Comparison of ENCODE assay signal across 7 mouse cellular contexts in genomic region chr3:94811628-94812027, GRCm38 (mm10). TPM values are rescaled to one million over a fixed set of nuclear protein-coding genes. Genes with fewer than 3 reads are reported as not detected.
DNase-seq lines count a peak whose midpoint lies in the region; ATAC-seq and TF ChIP-seq lines count a peak whose summit lies in the region.

No protein-coding gene starts in this region.

- no peaks in the 10 kb centered on the region for H3K27me3 ChIP-seq in midbrain, embryonic 14.5 days (ENCODE audit: control insufficient read depth, insufficient read depth, low read length)
- H3K27me3 ChIP-seq in midbrain, embryonic 10.5 days (ENCODE audit: low read depth, poor library complexity, severe bottlenecking), result no peaks in the 10 kb centered on the region
- no peaks in the 10 kb centered on the region for H3K27me3 ChIP-seq in heart, postnatal 0 days (ENCODE audit: control insufficient read depth, insufficient read depth, low read length)
- no peaks in the 10 kb centered on the region for H3K27me3 ChIP-seq in liver, embryonic 15.5 days

- no peak overlapping the region for H3K4me2 ChIP-seq in midbrain, embryonic 14.5 days (ENCODE audit: low read length)
- H3K4me2 ChIP-seq in heart, postnatal 0 days (ENCODE audit: low read depth, low read length), result peak overlapping the region; percentile 29
- H3K4me2 ChIP-seq in liver, embryonic 15.5 days, result 0 out of 2 replicates have a peak overlapping the region, but pooled peaks have one; percentile 5

- H3K9ac ChIP-seq in midbrain, embryonic 14.5 days (replicated peaks; ENCODE audit: low read length), result no peak overlapping the region
- H3K9ac ChIP-seq in heart, postnatal 0 days (replicated peaks; ENCODE audit: low read depth, low read length), result no peak overlapping the region
- H3K9ac ChIP-seq in liver, embryonic 15.5 days, result no peak overlapping the region

- H3K36me3 ChIP-seq in midbrain, embryonic 14.5 days (ENCODE audit: control insufficient read depth, insufficient read depth, low read length), result no peaks in the 10 kb centered on the region
- no peaks in the 10 kb centered on the region for H3K36me3 ChIP-seq in midbrain, embryonic 10.5 days
- H3K36me3 ChIP-seq in heart, postnatal 0 days (replicated peaks; ENCODE audit: control insufficient read depth, insufficient read depth, low read length), result no peaks in the 10 kb centered on the region
- H3K36me3 ChIP-seq in liver, embryonic 15.5 days (replicated peaks), result no peaks in the 10 kb centered on the region

- no peaks in the 10 kb centered on the region for H3K4me1 ChIP-seq in midbrain, embryonic 14.5 days (ENCODE audit: control insufficient read depth, insufficient read depth, low read length)
- no peaks in the 10 kb centered on the region for H3K4me1 ChIP-seq in midbrain, embryonic 10.5 days
- peaks cover 4% of the 10 kb centered on the region; the same call in 1 of the 2 replicates for H3K4me1 ChIP-seq in heart, postnatal 0 days (ENCODE audit: control insufficient read depth, insufficient read depth)
- 0 out of 2 replicates have a peak, but pooled peaks cover 9% of the 10 kb centered on the region for H3K4me1 ChIP-seq in liver, embryonic 15.5 days (replicated peaks)

- no peaks in the 10 kb centered on the region for H3K9me3 ChIP-seq in midbrain, embryonic 14.5 days (ENCODE audit: control insufficient read depth, low read length)
- H3K9me3 ChIP-seq in midbrain, embryonic 10.5 days (replicated peaks), result no peaks in the 10 kb centered on the region
- no peaks in the 10 kb centered on the region for H3K9me3 ChIP-seq in heart, postnatal 0 days (replicated peaks; ENCODE audit: control insufficient read depth, low read length)
- no peaks in the 10 kb centered on the region for H3K9me3 ChIP-seq in liver, embryonic 15.5 days (replicated peaks)

- WGBS in midbrain, embryonic 14.5 days, result 17% methylated on average over 4 of the region's 4 CpGs
- WGBS in midbrain, embryonic 10.5 days, result 17% methylated on average over 4 of the region's 4 CpGs
- 12% methylated on average over 4 of the region's 4 CpGs for WGBS in heart, postnatal 0 days
- WGBS in liver, embryonic 15.5 days (ENCODE audit: insufficient replicate concordance), result 13% methylated on average over 4 of the region's 4 CpGs

- ATAC-seq in midbrain, embryonic 14.5 days (ENCODE audit: low FRiP score, low TSS enrichment), result no peak
- peak; percentile 49; the same call in 1 of the 2 replicates for ATAC-seq in heart, postnatal 0 days (ENCODE audit: insufficient read depth, low read depth)
- no peak; the same call in 1 of the 2 replicates for ATAC-seq in liver, embryonic 15.5 days (ENCODE audit: insufficient read depth)

- no peak for TF ChIP-seq EP300 in heart, postnatal 0 days (IDR thresholded peaks at IDR 0.05; ENCODE audit: low read depth)

- H3K4me3 ChIP-seq in midbrain, embryonic 14.5 days (replicated peaks; ENCODE audit: low read depth, low read length), result no peak overlapping the region
- no peak overlapping the region for H3K4me3 ChIP-seq in midbrain, embryonic 10.5 days
- no peak overlapping the region for H3K4me3 ChIP-seq in heart, postnatal 0 days (ENCODE audit: low read depth, low read length)
- no peak overlapping the region for H3K4me3 ChIP-seq in liver, embryonic 15.5 days (replicated peaks)

- DNase-seq in midbrain, embryonic 14.5 days, result peak; percentile 70
- no peak for DNase-seq in midbrain, embryonic 10.5 days (ENCODE audit: low spot score)
- peak; percentile 60 for DNase-seq in brain, adult 2 months (ENCODE audit: low read depth, low spot score)
- peak; percentile 47 for DNase-seq in heart, postnatal 0 days (ENCODE audit: low spot score)
- DNase-seq in thymus, postnatal 25 days, result peak; percentile 23
- no peak for DNase-seq in left cerebral cortex, adult 8-10 months (ENCODE audit: low spot score in 2 of 2)

- no peak overlapping the region for H3K27ac ChIP-seq in midbrain, embryonic 14.5 days (replicated peaks; ENCODE audit: low read depth, low read length)
- H3K27ac ChIP-seq in midbrain, embryonic 10.5 days (replicated peaks), result no peak overlapping the region
- no peak overlapping the region for H3K27ac ChIP-seq in heart, postnatal 0 days (ENCODE audit: low read depth)
- H3K27ac ChIP-seq in liver, embryonic 15.5 days (replicated peaks), result no peak overlapping the region

- peak; percentile 56 for TF ChIP-seq CTCF in heart, postnatal 0 days (IDR thresholded peaks at IDR 0.05; ENCODE audit: low read depth)

RNA-seq across cellular contexts. Expression of gene Cgn, which starts 25.3 kb away (rescaled TPM):
- polyA plus RNA-seq in midbrain, embryonic 14.5 days (2014; fragmentation: Nextera tagmentation; extraction: Ambion mirVana), result 5.9 and 7.7 TPM in 2 replicates
- 5.7 and 5.9 TPM in 2 replicates for polyA plus RNA-seq in midbrain, embryonic 10.5 days (2016; fragmentation: Nextera tagmentation; extraction: Ambion mirVana)
- total RNA-seq in heart, postnatal 0 days (2014; rRNA removed; ENCODE audit: low replicate concordance), result 0.04 and 0.89 TPM in 2 replicates
- 0.51 and 0.73 TPM in 2 replicates for polyA plus RNA-seq in heart, postnatal 0 days (2015; fragmentation: Nextera tagmentation; extraction: Ambion mirVana)
- polyA plus RNA-seq in liver, embryonic 15.5 days (2015; fragmentation: Nextera tagmentation; extraction: Ambion mirVana), result 11.2 and 14.1 TPM in 2 replicates
- 1 to 10 TPM; 3.5 to 5.2 (median 4.3) TPM for total RNA-seq in left cerebral cortex, adult 8-10 months (2022)

RNA-seq across cellular contexts. Expression of gene Pogz, which starts 25.7 kb away (rescaled TPM):
- 24.2 and 28.7 TPM in 2 replicates for polyA plus RNA-seq in midbrain, embryonic 14.5 days (2014; fragmentation: Nextera tagmentation; extraction: Ambion mirVana)
- 17.9 and 21.7 TPM in 2 replicates for polyA plus RNA-seq in midbrain, embryonic 10.5 days (2016; fragmentation: Nextera tagmentation; extraction: Ambion mirVana)
- 19.9 and 22.3 TPM in 2 replicates for total RNA-seq in heart, postnatal 0 days (2014; rRNA removed; ENCODE audit: low replicate concordance)
- polyA plus RNA-seq in heart, postnatal 0 days (2015; fragmentation: Nextera tagmentation; extraction: Ambion mirVana), result 5.8 TPM in 2 replicates
- 2.9 and 3.3 TPM in 2 replicates for polyA plus RNA-seq in liver, embryonic 15.5 days (2015; fragmentation: Nextera tagmentation; extraction: Ambion mirVana)
- 10 to 100 TPM; 52.5 to 66.4 (median 60.5) TPM for total RNA-seq in left cerebral cortex, adult 8-10 months (2022)

Comparison
In these comparisons a context has a peak if more than half of its experiments do, and no peak if none do; other contexts are left out.
1. DNase-seq: peak in midbrain, embryonic 14.5 days (single experiment), brain, adult 2 months (single experiment), heart, postnatal 0 days (single experiment) and thymus, postnatal 25 days (single experiment); none in midbrain, embryonic 10.5 days (single experiment) and left cerebral cortex, adult 8-10 months (0 of 2).